9 mouse cellular contexts compared by ENCODE assay signal in the genomic region with DNA sequence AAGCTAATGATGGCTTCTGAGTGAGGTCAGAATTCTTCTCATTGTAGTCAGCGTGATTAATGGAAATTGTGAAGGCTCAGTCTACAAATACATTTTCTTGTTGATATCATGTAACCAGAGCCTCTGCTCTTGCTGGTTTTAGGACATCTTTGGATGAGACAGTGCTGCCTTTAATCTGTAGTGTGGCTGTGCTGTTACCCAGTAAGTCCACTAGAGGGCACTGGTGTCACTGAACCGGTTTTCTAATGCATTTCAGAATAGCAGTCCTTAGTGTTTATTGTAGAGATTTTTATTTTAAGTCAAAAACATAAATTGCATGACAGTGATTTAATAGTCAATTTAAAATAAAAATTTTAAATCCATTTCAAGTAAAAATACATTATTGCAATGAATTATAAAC. TPM values are rescaled to one million over a fixed set of nuclear protein-coding genes. Genes with fewer than 3 reads are reported as not detected.
A peak's percentile ranks its signal among the peaks of the same experiment; 100 is the strongest.
DNase-seq lines count a peak whose midpoint lies in the region; ATAC-seq and TF ChIP-seq lines count a peak whose summit lies in the region.
"Had no signal": no experiment of that assay in that cellular context is flagged by ENCODE, and none has a peak within 500 bp of the region (broad histone marks: within the 10 kb centered on the region; RNA-seq: fewer than 3 reads in every experiment).

No protein-coding gene starts in this region.

- TF ChIP-seq CTCF in C2C12 (IDR thresholded peaks at IDR 0.05; ENCODE audit: control insufficient read depth, insufficient read depth, insufficient read length) (peak; percentile 51), Patski (IDR thresholded peaks at IDR 0.05) (peak; percentile 92)

- no peaks in the 10 kb centered on the region for H3K79me3 ChIP-seq in C2C12 (ENCODE audit: low read depth)

- in situ Hi-C loops in Patski (cut with MboI; ENCODE audit: low pct_unique_long_range_greater_than_20kb): no loop called here

- H3K79me2 ChIP-seq in C2C12 (ENCODE audit: control insufficient read depth, insufficient read depth): no peaks in the 10 kb centered on the region

- no peak overlapping the region for H3ac ChIP-seq in C2C12 (ENCODE audit: control insufficient read depth, insufficient read length, low read depth)

- H3K9ac ChIP-seq in limb, embryonic 11.5 days (ENCODE audit: low read length): no peak overlapping the region
- H3K9ac ChIP-seq: heart, embryonic 13.5 days had no signal

- peaks cover 19% of the 10 kb centered on the region for H3K36me3 ChIP-seq in C2C12 (ENCODE audit: control insufficient read depth, insufficient read depth)
- no peaks in the 10 kb centered on the region for H3K36me3 ChIP-seq in limb, embryonic 11.5 days (ENCODE audit: control insufficient read depth, insufficient read depth, low read length)

- CTCF ChIA-PET in Patski (lab: Charles Lee): interaction anchor here (0.8 to 3.7 kb wide), 8 partner anchors 8 to 35 kb away, joined by 3 to 19 read pairs (median 7); no protein-coding TSS in a partner anchor

- H3K9me3 ChIP-seq in limb, embryonic 11.5 days (ENCODE audit: control insufficient read depth, low read length): no peaks in the 10 kb centered on the region
- H3K9me3 ChIP-seq: heart, embryonic 13.5 days had no signal

- H3K27me3 ChIP-seq in C2C12 (ENCODE audit: control insufficient read depth, insufficient read depth, insufficient read length) (no peaks in the 10 kb centered on the region), Patski (no peaks in the 10 kb centered on the region)
- H3K27me3 ChIP-seq in limb, embryonic 11.5 days (ENCODE audit: control insufficient read depth, insufficient read depth, low read length): no peaks in the 10 kb centered on the region
- H3K27me3 ChIP-seq: heart, embryonic 13.5 days had no signal

- DNase-seq in Patski (ENCODE audit: low read depth, low spot score): no peak
- DNase-seq in cerebellum, adult 9-11 months: peak; percentile 38
- DNase-seq in frontal cortex, adult 2 months (ENCODE audit: extremely low spot score in 1 of 2, low spot score in 1 of 2): peak; percentile 32 to 85
- peak; percentile 12 to 56 for DNase-seq in kidney, adult 8-10 months
- peak; percentile 69 for DNase-seq in limb, embryonic 11.5 days (ENCODE audit: low spot score)
- peak; percentile 55 for DNase-seq in neural tube, embryonic 10.5 days (ENCODE audit: extremely low spot score, low spot score)
- peak; percentile 22 for DNase-seq in testis, postnatal 14 days (ENCODE audit: low spot score)

- H3K4me3 ChIP-seq in C2C12 (ENCODE audit: insufficient read depth, poor library complexity, severe bottlenecking): no peak overlapping the region
- no peak overlapping the region for H3K4me3 ChIP-seq in limb, embryonic 11.5 days (ENCODE audit: low read depth, low read length)
- H3K4me3 ChIP-seq: heart, embryonic 13.5 days had no signal

- 5% methylated on average over 2 of the region's 2 CpGs for WGBS in limb, embryonic 11.5 days

- POLR2A ChIA-PET in Patski (lab: Charles Lee): no interaction called here

- no peaks in the 10 kb centered on the region for H3K4me1 ChIP-seq in limb, embryonic 11.5 days (ENCODE audit: control insufficient read depth, insufficient read depth, low read length)
- H3K4me1 ChIP-seq: heart, embryonic 13.5 days had no signal

- ATAC-seq in Patski: no peak
- ATAC-seq in limb, embryonic 11.5 days (ENCODE audit: insufficient number of reproducible peaks, low FRiP score, low TSS enrichment, low read depth): no peak

- H3K4me2 ChIP-seq in limb, embryonic 11.5 days (ENCODE audit: low read depth, severe bottlenecking): no peak overlapping the region
- H3K4me2 ChIP-seq: heart, embryonic 13.5 days had no signal

- no peak overlapping the region for H3K27ac ChIP-seq in limb, embryonic 11.5 days (replicated peaks; ENCODE audit: low read depth, low read length)
- H3K27ac ChIP-seq: heart, embryonic 13.5 days had no signal

TF ChIP-seq in C2C12, 6 proteins besides CTCF, POLR2A, EP300 and RAD21:
- TF ChIP-seq USF1 (IDR thresholded peaks at IDR 0.05; ENCODE audit: low read depth) (no peak), CEBPB (IDR thresholded peaks at IDR 0.05; ENCODE audit: low read depth) (no peak), MYOD1 (IDR thresholded peaks at IDR 0.05; ENCODE audit: control insufficient read depth, insufficient read length, low read depth) (no peak), FOSL1 (IDR thresholded peaks at IDR 0.05; ENCODE audit: insufficient read depth, low read length, poor library complexity, severe bottlenecking) (no peak), MYOG (IDR thresholded peaks at IDR 0.05; ENCODE audit: control insufficient read depth, extremely low read depth, insufficient read length) (no peak), MAX (IDR thresholded peaks at IDR 0.05) (no peak)
TF ChIP-seq in C2C12: peak in this region for 0.

RNA-seq across cellular contexts. Expression of gene Glmn, which starts 13.5 kb away (rescaled TPM):
- polyA plus RNA-seq in C2C12 (2012; fragmentation: generic; extraction: Trizol) (3.5 TPM), Patski (2021) (19.8 TPM)
- polyA plus RNA-seq in frontal cortex, adult 2 months (2012; rRNA removed): 15.5 and 17.2 TPM in 2 replicates
- polyA plus RNA-seq in limb, embryonic 11.5 days (2014; fragmentation: Nextera tagmentation; extraction: Ambion mirVana): 42.2 and 42.5 TPM in 2 replicates

RNA-seq across cellular contexts. Expression of gene Rpap2, which starts 14.1 kb away (rescaled TPM):
- polyA plus RNA-seq in C2C12 (2012; fragmentation: generic; extraction: Trizol) (7.2 TPM), Patski (2021) (28.5 TPM)
- polyA plus RNA-seq in frontal cortex, adult 2 months (2012; rRNA removed): 13.3 and 16.0 TPM in 2 replicates
- 20.3 and 23.9 TPM in 2 replicates for polyA plus RNA-seq in limb, embryonic 11.5 days (2014; fragmentation: Nextera tagmentation; extraction: Ambion mirVana)
